Mouse (Mus musculus) cerebellum, postnatal 4 days (tissue): ENCODE data around the gene Ifitm10.
"Not testable (repeated sequence)": the region's sequence is repeated elsewhere in the genome, so short reads cannot be mapped to it uniquely, and the experiment has no call there.

ENCODE experiments used
- DNase-seq, 2 experiments: peaks; one replicate each; pipeline ENCODE4 v3.0.0; 2022; ENCODE audit warnings: low spot score in 2 of 2, mixed read lengths in 1 of 2

The Ifitm10 gene

GRCm38 (mm10) chr7:142363107-142363506 lies 10.4 kb downstream of the Ifitm10 start:
- DNase-seq = no peak

- DNase-seq = no peak
Observed at GRCm38 (mm10) chr7:142360743-142361142, 12.8 kb downstream of the Ifitm10 start.

GRCm38 (mm10) chr7:142359129-142359528 lies 14.4 kb downstream of the Ifitm10 start:
- no peak for DNase-seq

GRCm38 (mm10) chr7:142357566-142357965 lies 16.0 kb downstream of the Ifitm10 start:
- DNase-seq = no peak

- DNase-seq = no peak
Observed at GRCm38 (mm10) chr7:142354661-142355233, 18.8 kb downstream of the Ifitm10 start.

GRCm38 (mm10) chr7:142353854-142354253 lies 19.7 kb downstream of the Ifitm10 start:
- no peak for DNase-seq

GRCm38 (mm10) chr7:142351569-142351968 lies 22.0 kb downstream of the Ifitm10 start:
- no peak for DNase-seq

- DNase-seq = no peak
Observed at GRCm38 (mm10) chr7:142349308-142349961, 24.1 kb downstream of the Ifitm10 start.

GRCm38 (mm10) chr7:142347542-142347941 lies 26.0 kb downstream of the Ifitm10 start:
- DNase-seq = no peak

- no peak for DNase-seq
Observed at GRCm38 (mm10) chr7:142342247-142342640, 31.3 kb downstream of the Ifitm10 start.

GRCm38 (mm10) chr7:142341564-142342246 lies 31.8 kb downstream of the Ifitm10 start:
- DNase-seq = no peak

GRCm38 (mm10) chr7:142340269-142340970 lies 33.1 kb downstream of the Ifitm10 start:
- no peak for DNase-seq

- DNase-seq = peak in 1 of 2 experiments; percentile 85
Observed at GRCm38 (mm10) chr7:142335151-142335550, 38.4 kb downstream of the Ifitm10 start.

GRCm38 (mm10) chr7:142334246-142334645 lies 39.3 kb downstream of the Ifitm10 start:
- peak; percentile 91 to 94 for DNase-seq

GRCm38 (mm10) chr7:142332741-142333140 lies 40.8 kb downstream of the Ifitm10 start:
- DNase-seq = not testable (repeated sequence)

GRCm38 (mm10) chr7:142331281-142331680 lies 42.3 kb downstream of the Ifitm10 start:
- DNase-seq = no peak

- no peak for DNase-seq
Observed at GRCm38 (mm10) chr7:142330271-142330724, 43.3 kb downstream of the Ifitm10 start.

- no peak for DNase-seq
Observed at GRCm38 (mm10) chr7:142328507-142328906, 45.0 kb downstream of the Ifitm10 start.

GRCm38 (mm10) chr7:142326714-142327445 lies 46.7 kb downstream of the Ifitm10 start:
- no peak for DNase-seq

GRCm38 (mm10) chr7:142323396-142324117 lies 50.0 kb downstream of the Ifitm10 start:
- no peak for DNase-seq

- no peak for DNase-seq
Observed at GRCm38 (mm10) chr7:142322641-142323040, 50.9 kb downstream of the Ifitm10 start.
